In the genomic region with DNA sequence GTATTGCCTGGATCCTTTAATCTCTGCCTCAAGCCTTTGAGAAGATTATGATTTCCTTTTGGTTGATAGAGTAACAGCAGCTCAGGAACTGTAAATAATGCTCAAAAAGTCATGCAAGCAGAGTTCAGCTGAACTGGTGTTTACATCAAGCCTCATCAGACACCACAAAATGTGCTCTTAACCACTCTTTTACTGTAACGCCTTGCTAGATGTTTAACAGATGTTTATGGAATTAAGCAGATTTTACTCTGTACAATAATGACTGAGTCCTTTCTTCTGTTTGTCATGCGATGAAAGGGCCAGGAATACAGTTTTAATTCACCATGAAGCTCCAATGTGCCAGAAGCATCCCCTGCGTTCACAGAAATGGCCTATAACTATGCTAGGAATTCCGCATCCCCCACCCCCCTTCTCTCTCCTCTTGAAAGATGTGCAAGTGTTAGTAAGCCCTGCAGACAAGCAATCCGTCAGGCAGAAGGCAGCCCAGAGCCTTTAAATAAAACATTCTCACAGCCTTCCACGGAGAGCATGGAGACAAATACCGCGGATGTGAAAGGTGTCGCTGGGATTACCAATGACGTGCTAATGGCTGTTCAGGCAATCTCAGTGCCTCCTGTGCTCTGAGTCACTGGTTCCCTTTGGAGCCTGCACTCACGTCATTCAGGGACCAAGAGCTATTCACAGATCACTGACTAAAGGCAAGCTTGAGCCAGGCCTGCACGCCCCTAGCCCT, we compare ENCODE assay signal across 7 mouse cellular contexts.
DNase-seq lines count a peak whose midpoint lies in the region; ATAC-seq and TF ChIP-seq lines count a peak whose summit lies in the region.

No protein-coding gene starts in this region.

- ATAC-seq in lung, embryonic 14.5 days (ENCODE audit: insufficient read depth), result peak; percentile 94
- peak; percentile 86 for ATAC-seq in embryonic facial prominence, embryonic 14.5 days (ENCODE audit: low read depth)
- ATAC-seq in hindbrain, embryonic 12.5 days (ENCODE audit: low FRiP score), result peak; percentile 94
- peak; percentile 94 for ATAC-seq in neural tube, embryonic 11.5 days (ENCODE audit: insufficient read depth, low FRiP score, low TSS enrichment)
- no peak for ATAC-seq in erythroid progenitor cell, adult 5-6 weeks (replicated peaks; ENCODE audit: low FRiP score, poor library complexity, severe bottlenecking)

- H3K9ac ChIP-seq in lung, embryonic 14.5 days, result no peak overlapping the region
- H3K9ac ChIP-seq in embryonic facial prominence, embryonic 14.5 days (ENCODE audit: low read depth, low read length), result no peak overlapping the region
- peak overlapping the region; percentile 13; the same call in 1 of the 2 replicates for H3K9ac ChIP-seq in hindbrain, embryonic 12.5 days
- peak overlapping the region; percentile 24; the same call in 1 of the 2 replicates for H3K9ac ChIP-seq in neural tube, embryonic 11.5 days (ENCODE audit: low read length)

- H3K9me3 ChIP-seq in lung, embryonic 14.5 days (ENCODE audit: low read depth, low read length), result no peaks in the 10 kb centered on the region
- no peaks in the 10 kb centered on the region for H3K9me3 ChIP-seq in embryonic facial prominence, embryonic 14.5 days (ENCODE audit: control insufficient read depth, low read length)
- H3K9me3 ChIP-seq in hindbrain, embryonic 12.5 days (replicated peaks), result no peaks in the 10 kb centered on the region
- no peaks in the 10 kb centered on the region for H3K9me3 ChIP-seq in neural tube, embryonic 11.5 days (ENCODE audit: control insufficient read depth, low read length)

- no peak for TF ChIP-seq CTCF in lung, embryonic 14.5 days (IDR thresholded peaks at IDR 0.05; ENCODE audit: low read depth)

- H3K4me3 ChIP-seq in lung, embryonic 14.5 days (ENCODE audit: low read depth, low read length), result no peak overlapping the region
- H3K4me3 ChIP-seq in embryonic facial prominence, embryonic 14.5 days (ENCODE audit: low read depth, low read length), result no peak overlapping the region
- peak overlapping the region; percentile 12; the same call in 1 of the 2 replicates for H3K4me3 ChIP-seq in hindbrain, embryonic 12.5 days
- no peak overlapping the region for H3K4me3 ChIP-seq in neural tube, embryonic 11.5 days (ENCODE audit: low read depth, low read length)

- peak; percentile 65 for DNase-seq in lung, embryonic 14.5 days
- no peak for DNase-seq in lung, postnatal 36 days
- DNase-seq in embryonic facial prominence, embryonic 14.5 days (ENCODE audit: low spot score), result peak; percentile 83
- DNase-seq in neural tube, embryonic 11.5 days (ENCODE audit: low spot score), result peak; percentile 74
- no peak for DNase-seq in thymus, postnatal 10 days (ENCODE audit: low spot score in 2 of 2)

- no peaks in the 10 kb centered on the region for H3K36me3 ChIP-seq in lung, embryonic 14.5 days (ENCODE audit: insufficient read depth)
- H3K36me3 ChIP-seq in embryonic facial prominence, embryonic 14.5 days (ENCODE audit: control insufficient read depth, insufficient read depth, low read length), result no peaks in the 10 kb centered on the region
- H3K36me3 ChIP-seq in hindbrain, embryonic 12.5 days, result no peaks in the 10 kb centered on the region
- H3K36me3 ChIP-seq in neural tube, embryonic 11.5 days (ENCODE audit: control insufficient read depth, insufficient read depth, low read length), result no peaks in the 10 kb centered on the region

- no peaks in the 10 kb centered on the region for H3K27me3 ChIP-seq in lung, embryonic 14.5 days (ENCODE audit: insufficient read depth, low read length)
- H3K27me3 ChIP-seq in embryonic facial prominence, embryonic 14.5 days (replicated peaks; ENCODE audit: control insufficient read depth, insufficient read depth, low read length), result no peaks in the 10 kb centered on the region
- no peaks in the 10 kb centered on the region for H3K27me3 ChIP-seq in hindbrain, embryonic 12.5 days
- no peaks in the 10 kb centered on the region for H3K27me3 ChIP-seq in neural tube, embryonic 11.5 days (ENCODE audit: control insufficient read depth, insufficient read depth, low read length)

- peak overlapping the region; percentile 25; the same call in 1 of the 2 replicates for H3K27ac ChIP-seq in lung, embryonic 14.5 days (ENCODE audit: low read depth)
- no peak overlapping the region for H3K27ac ChIP-seq in embryonic facial prominence, embryonic 14.5 days (replicated peaks; ENCODE audit: low read depth, low read length)
- H3K27ac ChIP-seq in hindbrain, embryonic 12.5 days, result peak overlapping the region; percentile 70
- peak overlapping the region; percentile 39 for H3K27ac ChIP-seq in neural tube, embryonic 11.5 days (ENCODE audit: low read depth, low read length)

- H3K4me1 ChIP-seq in lung, embryonic 14.5 days (ENCODE audit: insufficient read depth), result no peaks in the 10 kb centered on the region
- H3K4me1 ChIP-seq in embryonic facial prominence, embryonic 14.5 days (ENCODE audit: control insufficient read depth, insufficient read depth, low read length), result peaks cover 6% of the 10 kb centered on the region; the same call in 1 of the 2 replicates
- peaks cover 12% of the 10 kb centered on the region for H3K4me1 ChIP-seq in hindbrain, embryonic 12.5 days
- H3K4me1 ChIP-seq in neural tube, embryonic 11.5 days (ENCODE audit: control insufficient read depth, insufficient read depth, low read length), result peaks cover 5% of the 10 kb centered on the region; the same call in 1 of the 2 replicates

- WGBS in lung, embryonic 14.5 days, result 7% methylated on average over 12 of the region's 12 CpGs
- WGBS in embryonic facial prominence, embryonic 14.5 days, result 7% methylated on average over 12 of the region's 12 CpGs
- 3% methylated on average over 12 of the region's 12 CpGs for WGBS in hindbrain, embryonic 12.5 days
- 4% methylated on average over 12 of the region's 12 CpGs for WGBS in neural tube, embryonic 11.5 days

- peak overlapping the region; percentile 39 for H3K4me2 ChIP-seq in lung, embryonic 14.5 days
- H3K4me2 ChIP-seq in embryonic facial prominence, embryonic 14.5 days (ENCODE audit: low read depth, low read length), result peak overlapping the region; percentile 27; the same call in 1 of the 2 replicates
- peak overlapping the region; percentile 38 for H3K4me2 ChIP-seq in hindbrain, embryonic 12.5 days (replicated peaks)
- peak overlapping the region; percentile 33 for H3K4me2 ChIP-seq in neural tube, embryonic 11.5 days (ENCODE audit: low read depth)

Comparison
In these comparisons a context has a peak if more than half of its experiments do, and no peak if none do; other contexts are left out.
1. DNase-seq: peak in lung, embryonic 14.5 days (single experiment), embryonic facial prominence, embryonic 14.5 days (single experiment) and neural tube, embryonic 11.5 days (single experiment); none in lung, postnatal 36 days (single experiment) and thymus, postnatal 10 days (0 of 2).
2. H3K9ac ChIP-seq: peak in hindbrain, embryonic 12.5 days (single experiment) and neural tube, embryonic 11.5 days (single experiment); none in lung, embryonic 14.5 days (single experiment) and embryonic facial prominence, embryonic 14.5 days (single experiment).
3. Peak in every context shown above with its lines, with median percentiles within 50 percentile points of each other: H3K4me2 ChIP-seq.